Mouse (Mus musculus) cortical plate, adult 2 months (tissue): ENCODE results near the gene Tmprss9.

Experiments used
- CTCF ChIP-seq: fragments of 200-500 bp; IDR thresholded peaks from 2 replicates; pipeline ENCODE4 v1.5.1; 2011; ENCODE audit warnings: mild to moderate bottlenecking, control low read depth, low read length; ENCODE audit not compliant: insufficient read depth; ENCODE audit errors: extremely low read depth
- POLR2A ChIP-seq: fragments of 200-500 bp; IDR thresholded peaks from 2 replicates; pipeline ENCODE4 v1.6.1; 2011; ENCODE audit warnings: mild to moderate bottlenecking, low read length, control low read depth; ENCODE audit not compliant: insufficient read depth; ENCODE audit errors: extremely low read depth

DNA sequence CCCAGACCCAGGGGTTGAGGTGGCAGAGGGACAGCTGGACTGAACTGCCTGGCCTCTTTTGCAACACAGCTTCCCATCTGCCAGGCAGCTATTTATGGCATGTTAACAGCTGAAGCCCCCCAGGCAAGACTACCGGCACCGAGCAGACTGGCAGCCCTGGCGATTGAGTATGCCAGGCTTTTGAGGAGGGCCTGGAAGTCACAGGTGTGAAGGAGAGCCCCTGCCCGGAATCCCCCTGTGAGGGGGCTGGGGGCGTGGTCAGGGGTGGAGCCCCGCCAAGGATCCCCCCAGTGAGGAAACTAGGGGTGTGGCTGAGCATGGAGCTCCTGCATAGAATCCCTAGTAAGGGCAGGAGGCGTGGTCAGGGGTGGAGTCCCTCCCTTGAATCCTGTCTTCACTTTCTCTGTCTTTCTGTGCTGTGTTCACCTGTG, 34.7 kb upstream of the Tmprss9 start:
- TF ChIP-seq POLR2A (no peak), CTCF (no peak)
